Mouse (Mus musculus): ENCODE measurements around the gene Thrap3. TPM values are rescaled to one million over a fixed set of nuclear protein-coding genes. Genes with fewer than 3 reads are reported as not detected.

Thrap3 gene
- polyA plus RNA-seq (2012; rRNA removed): 199 and 213 TPM in 2 replicates

GRCm38 (mm10) chr4:126202303-126203181 lies at the start of gene Thrap3:
Gene Thrap3 (minus strand): TSS chr4:126202760.

GRCm38 (mm10) chr4:126163067-126163659 lies 39.4 kb downstream of the Thrap3 start, which contains the start of gene Sh3d21:
Gene Sh3d21 (minus strand): TSS chr4:126163491.

GRCm38 (mm10) chr4:126147533-126148160 lies 54.9 kb downstream of the Thrap3 start, which contains the start of gene Eva1b:
Gene Eva1b (plus strand): TSS chr4:126147744.

Other genes with a start within 250 kb of the Thrap3 start
- 0.80 and 0.89 TPM in 2 replicates for gene Csf3r, start 178.2 kb downstream of the Thrap3 start, polyA plus RNA-seq (2012; rRNA removed)
- 90.6 and 93.7 TPM in 2 replicates for gene Mrps15, start 155.8 kb downstream of the Thrap3 start, polyA plus RNA-seq (2012; rRNA removed)
- 10.7 and 11.7 TPM in 2 replicates for gene Oscp1, start 144.2 kb downstream of the Thrap3 start, polyA plus RNA-seq (2012; rRNA removed)
- 28.7 and 37.4 TPM in 2 replicates for gene Lsm10, start 106.1 kb downstream of the Thrap3 start, polyA plus RNA-seq (2012; rRNA removed)
- 28.2 and 29.0 TPM in 2 replicates for gene Stk40, start 98.8 kb downstream of the Thrap3 start, polyA plus RNA-seq (2012; rRNA removed)
- gene Eva1b, start 55.0 kb downstream of the Thrap3 start, polyA plus RNA-seq (2012; rRNA removed): 36.8 and 51.1 TPM in 2 replicates
- gene Sh3d21, start 39.3 kb downstream of the Thrap3 start, polyA plus RNA-seq (2012; rRNA removed): 1.6 and 2.6 TPM in 2 replicates
- 143 and 628 TPM in 2 replicates for gene Map7d1, start 53.6 kb upstream of the Thrap3 start, polyA plus RNA-seq (2012; rRNA removed)
- 101 and 109 TPM in 2 replicates for gene Trappc3, start 59.6 kb upstream of the Thrap3 start, polyA plus RNA-seq (2012; rRNA removed)
- gene Col8a2, start 84.0 kb upstream of the Thrap3 start, polyA plus RNA-seq (2012; rRNA removed): 9.4 and 11.5 TPM in 2 replicates
- 59.1 and 70.0 TPM in 2 replicates for gene Adprhl2, start 118.9 kb upstream of the Thrap3 start, polyA plus RNA-seq (2012; rRNA removed)
- gene Tekt2, start 122.9 kb upstream of the Thrap3 start, polyA plus RNA-seq (2012; rRNA removed): 6.9 and 7.2 TPM in 2 replicates
- 6.2 and 6.3 TPM in 2 replicates for gene Ago3, start 226.8 kb upstream of the Thrap3 start, polyA plus RNA-seq (2012; rRNA removed)